Mouse (Mus musculus) stomach, postnatal 0 days (tissue): ENCODE measurements around the gene Cxcl15.

Source experiments
- CTCF ChIP-seq: IDR thresholded peaks from 2 replicates; pipeline ENCODE4 v1.5.1; 2016; ENCODE audit warnings: antibody characterized with exemption, low read depth, mild to moderate bottlenecking, moderate library complexity
- EP300 ChIP-seq: optimal IDR thresholded peaks from 2 replicates; pipeline ENCODE3; 2016; ENCODE audit warnings: antibody characterized with exemption

- TF ChIP-seq CTCF = no peak
- no peak for TF ChIP-seq EP300
Observed at GRCm38 (mm10) chr5:90763912-90764665, 30.2 kb upstream of the Cxcl15 start.
